24 mouse cellular contexts compared by ENCODE assay signal in genomic region chr3:136658681-136659080, GRCm38 (mm10). TPM values are rescaled to one million over a fixed set of nuclear protein-coding genes. Genes with fewer than 3 reads are reported as not detected.
DNase-seq lines count a peak whose midpoint lies in the region; ATAC-seq lines count a peak whose summit lies in the region.
"Had no signal": no experiment of that assay in that cellular context is flagged by ENCODE, and none has a peak within 500 bp of the region (broad histone marks: within the 10 kb centered on the region; RNA-seq: fewer than 3 reads in every experiment).

No protein-coding gene starts in this region.

- no peak overlapping the region for H3K9ac ChIP-seq in liver, embryonic 11.5 days (ENCODE audit: low read depth, low read length)
- H3K9ac ChIP-seq in liver, embryonic 15.5 days = no peak overlapping the region
- no peak overlapping the region for H3K9ac ChIP-seq in heart, embryonic 12.5 days
- H3K9ac ChIP-seq: embryonic facial prominence, embryonic 13.5 days; forebrain, embryonic 12.5 days; hindbrain, embryonic 12.5 days had no signal

- H3K9me3 ChIP-seq in liver, embryonic 11.5 days (ENCODE audit: control insufficient read depth, low read length) = no peaks in the 10 kb centered on the region
- H3K9me3 ChIP-seq in liver, embryonic 15.5 days (replicated peaks) = no peaks in the 10 kb centered on the region
- H3K9me3 ChIP-seq in heart, embryonic 12.5 days (replicated peaks) = no peaks in the 10 kb centered on the region
- H3K9me3 ChIP-seq: embryonic facial prominence, embryonic 13.5 days; forebrain, embryonic 12.5 days; G1E had no signal

- no peak overlapping the region for H3K4me2 ChIP-seq in liver, embryonic 11.5 days
- H3K4me2 ChIP-seq in liver, embryonic 15.5 days = no peak overlapping the region
- H3K4me2 ChIP-seq in heart, embryonic 12.5 days = no peak overlapping the region
- H3K4me2 ChIP-seq: embryonic facial prominence, embryonic 13.5 days; forebrain, embryonic 12.5 days; hindbrain, embryonic 12.5 days had no signal

- WGBS in liver, embryonic 11.5 days = 79% methylated on average over 2 of the region's 2 CpGs
- WGBS in liver, embryonic 15.5 days (ENCODE audit: insufficient replicate concordance) = 57% methylated on average over 2 of the region's 2 CpGs
- WGBS in heart, embryonic 12.5 days = 83% methylated on average over 2 of the region's 2 CpGs

- peak; percentile 81 for ATAC-seq in liver, embryonic 11.5 days (replicated peaks; ENCODE audit: low FRiP score)
- ATAC-seq in liver, embryonic 15.5 days (ENCODE audit: insufficient read depth) = peak; percentile 34; the same call in 1 of the 2 replicates
- no peak for ATAC-seq in heart, embryonic 12.5 days (ENCODE audit: insufficient number of reproducible peaks, low FRiP score)
- ATAC-seq: activated CD4-positive, CD25-positive, alpha-beta regulatory T cell, adult 4 months; CD4-positive, CD25-positive, alpha-beta regulatory T cell, adult 4 months; forebrain, embryonic 16.5 days; hindbrain, postnatal 0 days; Patski had no signal

- no peaks in the 10 kb centered on the region for H3K27me3 ChIP-seq in liver, embryonic 11.5 days (replicated peaks; ENCODE audit: control insufficient read depth, insufficient read depth, low read length)
- no peaks in the 10 kb centered on the region for H3K27me3 ChIP-seq in liver, embryonic 15.5 days
- H3K27me3 ChIP-seq in heart, embryonic 12.5 days (replicated peaks) = no peaks in the 10 kb centered on the region
- H3K27me3 ChIP-seq: embryonic facial prominence, embryonic 13.5 days; forebrain, embryonic 12.5 days; hindbrain, embryonic 12.5 days; Patski had no signal

- DNase-seq in heart, adult 11 months = peak; percentile 29
- DNase-seq in heart, adult 9 months (ENCODE audit: low spot score in 2 of 2) = no peak
- DNase-seq in liver, embryonic 11.5 days (ENCODE audit: low spot score) = no peak
- DNase-seq in frontal cortex, postnatal 14 days (ENCODE audit: low spot score in 2 of 2) = no peak
- DNase-seq in adrenal gland, adult 2 months = no peak
- DNase-seq: adrenal gland, postnatal 36 days; B cell, adult 2 months; cerebellum, adult 11 months; cerebellum, adult 8-10 months; cerebellum, postnatal 25 days; gastrocnemius, postnatal 14 days; heart, postnatal 10 days; heart, postnatal 4 days had no signal

- no peaks in the 10 kb centered on the region for H3K36me3 ChIP-seq in liver, embryonic 11.5 days (ENCODE audit: control insufficient read depth, insufficient read depth, low read length)
- H3K36me3 ChIP-seq in liver, embryonic 15.5 days (replicated peaks) = no peaks in the 10 kb centered on the region
- no peaks in the 10 kb centered on the region for H3K36me3 ChIP-seq in heart, embryonic 12.5 days
- H3K36me3 ChIP-seq: embryonic facial prominence, embryonic 13.5 days; forebrain, embryonic 12.5 days; G1E; hindbrain, embryonic 12.5 days had no signal

- H3K27ac ChIP-seq in liver, embryonic 11.5 days (ENCODE audit: low read depth, low read length) = no peak overlapping the region
- no peak overlapping the region for H3K27ac ChIP-seq in liver, embryonic 15.5 days (replicated peaks)
- H3K27ac ChIP-seq in heart, embryonic 12.5 days (ENCODE audit: poor library complexity, severe bottlenecking) = no peak overlapping the region
- H3K27ac ChIP-seq: embryonic facial prominence, embryonic 13.5 days; forebrain, embryonic 12.5 days; hindbrain, embryonic 12.5 days; hindbrain, postnatal 0 days had no signal

- no peak overlapping the region for H3K4me3 ChIP-seq in liver, embryonic 11.5 days (ENCODE audit: low read depth, low read length)
- H3K4me3 ChIP-seq in liver, embryonic 15.5 days (replicated peaks) = no peak overlapping the region
- H3K4me3 ChIP-seq in heart, embryonic 12.5 days = no peak overlapping the region
- H3K4me3 ChIP-seq: embryonic facial prominence, embryonic 13.5 days; forebrain, embryonic 12.5 days; hindbrain, embryonic 12.5 days had no signal

- H3K4me1 ChIP-seq in liver, embryonic 11.5 days (replicated peaks; ENCODE audit: control insufficient read depth, insufficient read depth, low read length) = no peaks in the 10 kb centered on the region; the same call in 1 of the 2 replicates
- H3K4me1 ChIP-seq in liver, embryonic 15.5 days (replicated peaks) = no peaks in the 10 kb centered on the region; the same call in 1 of the 2 replicates
- no peaks in the 10 kb centered on the region for H3K4me1 ChIP-seq in heart, embryonic 12.5 days (replicated peaks)
- H3K4me1 ChIP-seq: embryonic facial prominence, embryonic 13.5 days; forebrain, embryonic 12.5 days; hindbrain, embryonic 12.5 days had no signal

RNA-seq across cellular contexts. Expression of gene Ppp3ca, which starts 11.2 kb away (rescaled TPM):
- polyA plus RNA-seq in liver, embryonic 11.5 days (2014; fragmentation: Nextera tagmentation; extraction: Ambion mirVana) = 28.7 and 30.7 TPM in 2 replicates
- polyA plus RNA-seq in liver, embryonic 15.5 days (2015; fragmentation: Nextera tagmentation; extraction: Ambion mirVana) = 10.7 TPM in 2 replicates
- 10 to 100 TPM; 39.2 to 50.7 TPM for total RNA-seq in adrenal gland, adult 2 months (2021)
- polyA plus RNA-seq in adrenal gland, adult 2 months (2012; rRNA removed) = 41.1 and 48.5 TPM in 2 replicates
- 85.6 TPM in 2 replicates for polyA plus RNA-seq in heart, embryonic 12.5 days (2016; fragmentation: Nextera tagmentation; extraction: Ambion mirVana)
